Mouse (Mus musculus): ENCODE results near the gene Tcp11.

- TF ChIP-seq SMC3 (IDR thresholded peaks at IDR 0.05; ENCODE audit: low read depth, low read length) (no peak), ELF1 (IDR thresholded peaks at IDR 0.05; ENCODE audit: low read depth, low read length) (no peak)
Measured at GRCm38 (mm10) chr17:28018344-28018743, 62.1 kb downstream of the Tcp11 start.
